Mouse (Mus musculus) c-Kit-negative CD71-positive TER-119-positive erythroid progenitor cells, embryonic 14.5 days (primary cell): Measurements from ENCODE around the gene Gnpat.

Source experiments
- DNase-seq: peaks from one replicate; pipeline ENCODE4 v3.0.0-alpha.2; 2013; ENCODE audit warnings: low read depth, low spot score

Gene Gnpat

GRCm38 (mm10) chr8:124862321-124863162 is at the start of gene Gnpat, which contains the start of gene 2810004N23Rik:
Gene Gnpat (plus strand): TSS chr8:124863033.
Gene 2810004N23Rik (minus strand): TSS chr8:124863120.
- DNase-seq, result peak; percentile 61

GRCm38 (mm10) chr8:124813326-124813725 is 49.5 kb upstream of the Gnpat start:
- DNase-seq, result no peak

- DNase-seq, result no peak
Measured at GRCm38 (mm10) chr8:124815870-124816269, 47.0 kb upstream of the Gnpat start.

GRCm38 (mm10) chr8:124816866-124817265 is 46.0 kb upstream of the Gnpat start:
- DNase-seq, result no peak

GRCm38 (mm10) chr8:124817361-124817760 is 45.5 kb upstream of the Gnpat start:
- no peak for DNase-seq

- no peak for DNase-seq
Measured at GRCm38 (mm10) chr8:124819612-124820115, 43.2 kb upstream of the Gnpat start.

GRCm38 (mm10) chr8:124820125-124820524 is 42.7 kb upstream of the Gnpat start:
- no peak for DNase-seq

- DNase-seq, result no peak
Measured at GRCm38 (mm10) chr8:124823497-124823896, 39.3 kb upstream of the Gnpat start.

- DNase-seq, result no peak
Measured at GRCm38 (mm10) chr8:124826658-124827057, 36.2 kb upstream of the Gnpat start.

GRCm38 (mm10) chr8:124827387-124827786 is 35.4 kb upstream of the Gnpat start:
- DNase-seq, result peak; percentile 28

GRCm38 (mm10) chr8:124828561-124829240 is 34.1 kb upstream of the Gnpat start:
- DNase-seq, result no peak

- no peak for DNase-seq
Measured at GRCm38 (mm10) chr8:124830050-124830449, 32.8 kb upstream of the Gnpat start.

GRCm38 (mm10) chr8:124831531-124831930 is 31.3 kb upstream of the Gnpat start:
- no peak for DNase-seq

- no peak for DNase-seq
Measured at GRCm38 (mm10) chr8:124831941-124832340, 30.9 kb upstream of the Gnpat start.

GRCm38 (mm10) chr8:124833430-124834205 is 29.2 kb upstream of the Gnpat start:
- no peak for DNase-seq

- DNase-seq, result no peak
Measured at GRCm38 (mm10) chr8:124835848-124836247, 27.0 kb upstream of the Gnpat start.

- DNase-seq, result no peak
Measured at GRCm38 (mm10) chr8:124836273-124836672, 26.6 kb upstream of the Gnpat start.

- DNase-seq, result no peak
Measured at GRCm38 (mm10) chr8:124836907-124837306, 25.9 kb upstream of the Gnpat start.

- no peak for DNase-seq
Measured at GRCm38 (mm10) chr8:124837956-124838355, 24.9 kb upstream of the Gnpat start.

- DNase-seq, result no peak
Measured at GRCm38 (mm10) chr8:124839371-124839770, 23.5 kb upstream of the Gnpat start.

- DNase-seq, result no peak
Measured at GRCm38 (mm10) chr8:124840900-124841299, 21.9 kb upstream of the Gnpat start.

- no peak for DNase-seq
Measured at GRCm38 (mm10) chr8:124841775-124842174, 21.1 kb upstream of the Gnpat start.
